Mouse (Mus musculus): Measurements from ENCODE around the gene Nr1h3.
"Not testable (repeated sequence)": the region's sequence is repeated elsewhere in the genome, so short reads cannot be mapped to it uniquely, and the experiment has no call there.

Nr1h3 gene

DNA sequence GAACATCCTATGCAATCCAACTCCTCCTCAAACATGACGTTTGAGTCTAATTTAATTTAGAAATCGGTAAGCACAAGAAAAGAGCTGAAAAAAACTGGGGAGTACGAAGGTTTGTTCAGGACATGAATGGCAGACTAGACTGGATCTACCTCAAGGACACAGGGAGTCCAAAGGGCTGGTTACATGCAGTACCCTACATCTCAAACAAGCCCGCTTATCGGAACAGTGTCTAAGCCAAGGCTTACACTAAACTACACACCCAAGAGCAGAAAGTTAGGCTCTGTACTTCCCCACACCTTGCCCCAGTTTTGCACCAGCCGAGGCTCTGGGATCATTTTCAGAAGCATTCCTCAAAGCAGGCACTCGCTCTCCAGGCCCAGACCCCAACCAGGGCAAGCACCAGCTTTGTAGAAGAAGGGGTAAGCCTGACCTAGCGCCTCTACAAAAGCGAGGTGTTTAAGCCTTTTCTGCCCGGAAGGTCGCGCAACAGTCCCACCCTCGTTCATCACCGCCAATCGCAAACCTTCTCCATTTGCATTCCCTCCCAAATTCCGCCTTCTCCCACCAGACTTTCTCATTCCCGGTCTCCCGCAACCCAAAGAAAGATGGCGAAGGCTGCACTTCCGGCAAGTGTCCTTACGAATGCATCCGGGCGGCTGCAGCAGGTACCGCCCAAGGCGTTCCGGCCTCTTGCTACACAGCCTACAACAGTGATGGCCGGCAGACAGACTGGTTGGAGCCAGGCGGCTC is at the start of gene Nr1h3, which contains the start of gene Acp2:
TSS of gene Nr1h3 (minus strand) at position 613 of the 750 bp plus-strand sequence.
TSS of gene Acp2 (plus strand) at position 664 of the 750 bp plus-strand sequence.
- peak; percentile 76 to 85 for DNase-seq (ENCODE audit: low spot score in 2 of 2)

DNA sequence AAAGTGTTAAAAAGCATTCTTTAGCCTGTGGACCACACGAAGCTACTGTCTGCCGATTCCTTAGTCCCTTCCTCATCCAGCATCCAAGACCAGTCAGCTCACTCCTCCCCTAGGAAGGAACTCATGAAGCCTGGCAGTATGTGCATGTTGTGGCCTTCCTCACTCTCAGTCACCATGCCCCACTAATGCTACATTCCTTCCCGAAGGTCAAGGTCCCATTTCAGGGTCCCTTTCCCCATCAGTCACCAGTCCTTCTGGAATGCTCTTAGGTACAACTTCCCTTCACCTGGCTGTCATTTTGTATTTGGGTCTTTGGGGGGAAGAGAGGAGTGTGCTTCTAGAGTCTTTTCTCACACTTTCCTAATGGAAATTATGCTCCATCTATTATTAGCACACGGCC is 49.4 kb upstream of the Nr1h3 start:
- DNase-seq (ENCODE audit: low spot score in 2 of 2): no peak

DNA sequence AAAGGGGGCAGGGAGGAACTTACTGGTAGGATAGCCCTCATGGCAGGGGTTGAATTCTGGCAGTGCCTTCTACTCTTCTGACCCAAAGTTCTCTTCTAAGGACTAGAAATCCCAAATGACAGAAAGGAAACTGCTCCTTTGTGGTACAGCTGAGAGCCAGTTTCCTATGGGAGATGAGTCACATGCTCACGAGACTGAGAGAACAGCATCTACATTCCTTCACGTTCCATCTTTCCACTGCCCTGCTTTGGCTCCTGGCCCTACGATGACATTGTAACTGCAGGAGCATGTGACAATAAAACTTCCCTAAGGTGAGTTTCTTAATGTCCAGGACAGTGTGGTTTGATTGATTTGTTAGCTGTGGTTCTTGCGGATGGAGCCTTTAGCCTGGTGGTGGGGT is 45.7 kb upstream of the Nr1h3 start:
- DNase-seq (ENCODE audit: low spot score in 2 of 2): no peak

DNA sequence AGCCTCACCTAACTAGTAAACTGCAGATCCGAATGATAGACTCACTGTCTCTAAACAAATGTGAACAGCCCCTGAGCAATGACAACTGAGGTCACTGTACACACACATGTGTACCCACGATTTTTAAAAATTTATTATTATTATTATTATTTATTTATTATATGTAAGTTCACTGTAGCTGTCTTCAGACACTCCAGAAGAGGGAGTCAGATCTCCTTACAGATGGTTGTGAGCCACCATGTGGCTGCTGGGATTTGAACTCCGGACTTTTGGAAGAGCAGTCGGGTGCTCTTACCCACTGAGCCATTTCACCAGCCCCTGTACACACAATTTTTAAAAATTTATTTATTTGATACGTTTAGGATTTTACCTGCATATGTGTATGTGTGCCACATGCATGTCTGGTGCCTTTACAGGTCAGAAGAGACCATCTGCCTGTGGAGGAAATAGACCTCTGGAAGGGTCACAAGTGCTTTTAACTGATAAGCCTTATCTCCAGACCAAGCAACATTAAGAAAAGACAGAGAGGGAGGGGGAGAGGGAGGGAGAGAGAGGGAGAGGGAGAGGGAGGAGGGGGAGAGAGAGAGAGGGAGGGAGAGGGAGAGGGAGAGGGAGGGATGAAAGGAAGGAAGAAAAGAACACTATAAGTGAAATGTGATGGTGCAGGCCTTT is 42.1 kb upstream of the Nr1h3 start:
- DNase-seq (ENCODE audit: low spot score in 2 of 2): no peak

DNA sequence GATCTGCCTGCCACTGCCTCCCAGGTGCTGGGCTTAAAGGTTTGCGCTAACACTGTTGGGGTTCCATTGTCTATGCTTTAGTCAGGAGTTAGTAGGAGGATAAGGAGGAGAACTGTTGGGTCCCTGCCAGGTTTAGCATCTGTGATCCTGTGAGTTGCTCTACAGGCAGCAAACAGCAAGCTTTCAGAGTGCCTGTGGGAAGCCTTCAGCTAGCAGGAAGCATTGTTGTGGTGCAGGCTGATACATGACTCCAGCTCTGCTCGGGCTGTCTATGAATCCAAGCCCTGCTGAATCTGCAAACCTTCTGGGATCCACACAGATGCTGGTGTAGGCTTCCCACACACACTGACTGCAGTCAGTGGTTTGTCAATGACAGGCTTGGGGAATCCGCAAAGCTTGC is 40.8 kb upstream of the Nr1h3 start:
- DNase-seq (ENCODE audit: low spot score in 2 of 2): no peak

DNA sequence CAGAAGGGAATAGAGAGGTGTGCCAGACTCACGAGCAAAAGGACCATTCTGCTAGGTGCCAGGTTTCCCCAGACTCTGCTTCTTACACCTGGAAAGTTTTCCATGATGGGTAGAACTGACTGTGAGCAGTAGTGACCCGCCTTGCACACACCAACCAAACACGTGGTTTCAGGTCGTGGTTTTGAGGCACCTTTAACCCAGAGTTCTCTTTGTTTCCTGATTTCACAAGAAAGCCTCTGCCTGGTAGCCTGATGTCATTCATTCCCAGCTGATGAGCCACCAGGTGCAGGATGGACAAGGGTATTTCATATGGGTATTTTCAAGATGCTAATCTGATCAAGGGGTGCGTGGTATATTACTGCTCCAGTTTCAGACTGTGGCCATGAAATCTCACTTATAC is 39.9 kb upstream of the Nr1h3 start:
- DNase-seq (ENCODE audit: low spot score in 2 of 2): no peak

DNA sequence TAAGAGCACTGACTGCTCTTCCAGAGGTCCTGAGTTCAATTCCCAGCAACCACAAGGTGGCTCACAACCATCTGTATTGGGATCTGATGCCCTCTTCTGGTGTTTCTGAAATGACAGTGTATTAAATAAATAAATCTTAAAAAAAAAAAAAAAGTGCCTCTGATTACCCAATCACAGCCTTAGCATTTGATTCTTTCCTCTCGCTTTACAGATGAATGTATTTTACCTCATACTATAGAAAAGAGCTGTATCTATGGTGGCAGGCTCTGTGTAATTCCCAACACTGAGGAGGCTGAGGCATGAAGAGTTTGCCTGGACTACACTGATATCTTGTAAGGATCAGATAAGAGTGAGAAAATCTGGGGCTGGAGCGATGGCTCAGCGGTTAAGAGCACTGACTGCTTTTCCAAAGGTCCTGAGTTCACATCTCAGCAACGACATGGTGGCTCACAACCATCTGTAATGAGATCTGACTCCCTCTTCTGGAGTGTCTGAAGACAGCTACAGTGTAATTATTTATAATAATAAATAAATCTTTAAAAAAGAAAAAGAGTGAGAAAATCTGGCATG is 35.0 kb upstream of the Nr1h3 start:
- not testable (repeated sequence) for DNase-seq (ENCODE audit: low spot score in 2 of 2)

DNA sequence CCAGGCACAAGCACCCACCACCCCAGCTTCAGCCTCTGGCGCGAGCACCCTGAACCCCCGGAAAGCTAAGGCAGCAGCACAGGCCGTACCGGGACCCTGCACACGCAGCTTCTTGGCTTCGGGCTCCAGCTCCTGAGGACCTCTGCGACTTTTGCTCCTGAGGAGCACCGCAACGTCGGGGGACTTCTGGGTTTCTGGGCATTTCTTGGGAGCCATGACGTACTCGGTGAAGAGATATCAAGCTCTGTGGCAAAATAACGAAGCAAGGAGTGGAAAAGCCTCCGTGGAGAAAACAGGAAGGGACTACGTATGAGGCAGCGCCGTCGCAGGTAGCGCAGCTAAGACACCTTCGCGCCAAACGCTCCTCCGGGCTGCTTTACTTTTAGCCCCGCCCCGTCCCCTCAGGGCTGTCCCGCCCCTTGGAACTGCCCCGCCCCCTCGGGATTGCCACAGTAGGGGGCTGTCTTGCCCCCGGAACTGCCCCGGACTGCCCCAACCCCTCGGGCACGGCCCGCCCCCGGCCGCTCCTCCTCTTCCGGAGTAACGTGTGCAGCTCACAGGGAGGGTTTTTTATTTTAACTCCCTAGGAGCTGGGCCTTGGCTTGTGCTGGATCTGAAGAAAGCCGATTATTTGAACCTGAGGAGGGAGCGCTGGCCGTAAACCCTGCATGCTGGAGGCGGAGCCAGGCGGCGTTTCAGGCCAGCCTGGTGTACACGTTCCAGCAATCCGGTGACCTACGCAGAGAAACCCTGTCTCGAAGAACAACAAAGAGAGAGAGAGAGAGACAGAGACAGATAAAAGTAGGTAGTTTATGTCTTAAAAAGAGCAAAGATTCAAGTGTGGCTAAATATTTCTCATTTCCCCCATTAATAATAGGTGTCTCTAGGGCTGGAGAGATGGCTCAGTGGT is 34.2 kb upstream of the Nr1h3 start, which contains the start of gene Ddb2:
TSS of gene Ddb2 (minus strand) at position 382 of the 910 bp plus-strand sequence.
- peak; percentile 92 to 97 for DNase-seq (ENCODE audit: low spot score in 2 of 2)

DNA sequence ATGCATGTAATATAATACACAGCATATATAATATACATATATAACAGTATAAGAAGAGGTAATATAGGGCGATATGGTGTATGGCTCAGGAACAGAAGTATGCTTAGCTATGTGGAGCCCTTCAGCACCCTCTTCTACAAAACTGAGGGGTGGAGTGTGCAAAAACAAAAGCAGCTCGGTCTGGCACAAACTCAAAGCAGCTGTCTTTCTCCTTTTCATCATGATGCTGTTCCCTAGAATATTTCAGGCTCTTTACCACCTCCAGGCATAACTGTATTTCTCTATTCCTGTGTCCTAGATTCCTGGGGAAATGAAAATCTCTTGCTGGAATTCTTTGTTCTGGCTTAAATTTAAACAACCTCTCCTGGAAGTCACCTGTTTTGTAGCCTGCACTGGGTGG is 27.1 kb upstream of the Nr1h3 start:
- DNase-seq (ENCODE audit: low spot score in 2 of 2): no peak

DNA sequence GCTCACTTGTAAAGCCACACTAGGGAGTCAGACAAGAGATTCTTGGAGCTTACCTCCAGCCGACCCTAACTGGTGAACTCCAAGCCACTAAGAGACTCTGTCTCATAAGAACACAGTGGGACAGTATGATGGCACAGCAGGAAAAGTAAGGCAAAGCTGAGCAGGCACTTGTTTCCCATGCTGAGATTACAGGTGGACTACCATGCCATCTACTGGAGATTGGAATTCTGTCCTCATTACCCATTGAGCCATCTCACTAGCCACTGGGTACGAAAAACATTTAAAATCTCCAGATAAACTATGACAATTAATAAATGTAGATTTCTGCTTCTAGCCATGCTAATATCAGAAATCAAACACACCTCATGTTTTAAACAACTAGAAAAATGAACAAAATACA is 21.0 kb upstream of the Nr1h3 start:
- DNase-seq (ENCODE audit: low spot score in 2 of 2): no peak

DNA sequence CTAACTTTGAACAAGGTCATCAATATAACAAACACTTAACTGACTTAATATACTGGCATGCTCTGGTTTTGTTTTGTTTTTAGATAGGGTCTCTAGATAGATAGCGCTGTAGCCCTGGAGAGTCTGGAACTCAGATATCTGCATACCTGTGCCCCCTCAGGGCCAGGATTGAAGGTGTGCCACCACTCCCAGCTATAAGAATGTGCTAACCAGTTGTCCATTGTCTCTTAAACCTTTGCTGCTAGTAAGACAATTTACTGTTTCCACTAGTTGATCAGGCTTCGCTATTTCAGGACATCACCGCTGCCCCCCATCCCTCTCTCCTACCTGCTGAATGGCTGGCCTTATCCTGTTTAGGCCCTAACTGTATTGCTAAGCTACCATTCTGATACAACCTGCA is 17.9 kb upstream of the Nr1h3 start:
- no peak for DNase-seq (ENCODE audit: low spot score in 2 of 2)

DNA sequence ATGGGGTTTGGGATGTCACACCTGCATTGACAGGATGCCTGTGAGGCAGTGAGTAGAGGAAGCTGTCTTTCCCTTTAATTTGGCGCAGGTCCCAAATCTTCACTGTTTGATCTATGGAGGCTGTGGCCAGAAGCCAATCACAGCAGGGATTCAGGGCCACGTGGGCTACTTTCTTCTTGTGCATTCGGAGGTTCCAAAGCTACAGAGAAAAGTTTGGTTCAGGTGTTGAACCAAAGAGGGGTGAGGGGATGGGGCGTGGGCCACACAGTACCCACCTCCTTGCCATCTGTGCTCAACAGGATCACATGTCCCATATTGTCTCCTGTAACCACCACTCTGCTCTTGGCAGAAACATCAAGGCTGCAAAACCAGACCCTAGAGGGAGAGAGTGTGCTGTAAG is 14.4 kb upstream of the Nr1h3 start:
- DNase-seq (ENCODE audit: low spot score in 2 of 2): peak; percentile 40 to 58

DNA sequence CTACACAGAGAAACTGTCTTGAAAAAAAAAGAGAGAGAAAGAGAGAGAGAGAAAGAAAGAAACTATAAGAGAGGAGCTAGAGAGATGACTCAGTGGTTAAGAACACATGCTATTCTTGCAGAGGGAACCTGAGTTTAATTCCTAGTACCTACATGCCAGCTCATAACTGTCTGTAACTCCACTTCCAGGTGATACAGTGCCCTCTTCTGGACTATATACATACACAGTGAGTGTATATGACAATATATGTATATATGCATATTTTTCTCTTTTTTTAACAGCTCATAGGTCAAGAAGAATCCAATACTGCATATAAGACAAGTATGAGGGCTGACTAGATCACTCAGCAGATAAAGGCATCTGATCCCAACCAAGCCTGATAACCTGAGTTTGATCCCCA is 10.7 kb upstream of the Nr1h3 start:
- no peak for DNase-seq (ENCODE audit: low spot score in 2 of 2)

DNA sequence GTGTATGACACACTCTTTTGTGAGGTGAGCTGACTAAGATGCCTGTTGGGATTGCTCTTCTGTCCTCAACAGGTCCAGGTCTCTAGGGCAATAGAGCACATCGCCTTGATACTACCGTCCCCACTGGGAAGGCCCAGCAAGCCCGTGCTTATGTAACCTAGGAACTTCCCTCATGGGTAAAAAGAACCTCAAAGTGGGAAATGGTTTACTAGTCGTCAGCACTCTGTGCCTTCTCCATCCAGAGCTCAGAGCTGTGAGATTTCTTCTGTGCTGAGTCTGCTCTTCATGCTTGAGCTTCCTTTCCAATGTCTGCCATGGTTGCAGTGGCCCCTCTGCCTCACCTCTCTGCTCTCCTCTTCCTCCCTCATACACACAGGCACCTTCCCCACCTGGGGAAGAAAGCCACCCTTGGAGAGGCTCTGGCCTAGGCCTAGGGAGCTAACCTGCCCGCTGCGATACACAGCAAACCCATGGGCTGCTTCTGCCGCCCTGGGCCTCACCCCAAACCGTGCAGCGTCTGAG is 3.7 kb upstream of the Nr1h3 start:
- no peak for DNase-seq (ENCODE audit: low spot score in 2 of 2)

DNA sequence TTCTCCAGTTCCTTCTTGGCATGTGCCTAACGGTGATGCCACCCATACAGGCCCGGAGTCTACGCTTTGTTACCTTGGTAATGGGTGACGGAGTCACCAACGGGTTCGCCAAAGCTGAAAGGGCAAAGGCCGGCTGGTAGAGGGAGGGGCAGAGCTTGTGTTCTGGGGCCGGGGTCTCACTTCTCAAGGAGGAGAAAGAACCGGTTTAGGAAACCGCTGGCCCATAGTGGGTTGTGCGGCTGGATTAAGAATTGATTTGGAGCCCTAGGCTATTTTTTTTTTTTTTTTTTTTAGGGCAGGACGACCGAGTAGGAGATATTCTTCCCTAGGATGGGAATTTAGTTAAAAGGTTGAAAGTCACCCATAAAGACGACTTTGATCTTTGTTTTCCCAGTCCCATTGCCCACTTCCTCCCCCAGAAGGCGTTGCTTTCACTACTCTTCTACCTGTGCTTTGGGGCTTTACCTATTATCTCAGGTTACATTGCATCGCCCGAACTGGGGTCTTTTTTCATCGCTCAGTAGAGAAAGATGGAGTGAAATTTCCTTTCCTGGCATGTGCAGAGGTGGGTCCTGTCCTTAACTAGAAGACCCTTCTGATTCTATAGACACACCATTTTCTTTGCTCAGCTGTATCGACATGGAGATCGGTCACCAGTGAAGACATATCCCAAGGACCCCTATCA is 480 bp upstream of the Nr1h3 start:
- DNase-seq (ENCODE audit: low spot score in 2 of 2): no peak

DNA sequence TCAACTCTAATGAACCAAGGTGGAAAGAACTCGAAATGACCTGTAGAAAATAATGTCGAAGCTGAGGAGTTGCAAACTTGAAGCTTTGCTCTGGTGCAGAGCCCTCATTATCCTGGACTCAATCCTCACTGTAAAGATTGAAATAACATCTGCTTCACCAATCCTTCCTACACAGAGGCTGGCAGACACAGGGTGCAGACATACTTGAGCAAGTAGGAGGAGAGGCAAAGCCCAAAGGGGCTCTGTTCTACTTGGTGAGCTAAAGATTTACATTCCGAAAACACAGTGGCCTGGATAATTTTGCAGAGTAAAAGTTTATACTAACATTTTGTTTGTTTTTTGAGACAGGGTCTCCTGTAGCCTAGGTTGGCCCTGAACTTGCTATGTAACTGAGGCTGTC is 3.7 kb downstream of the Nr1h3 start:
- no peak for DNase-seq (ENCODE audit: low spot score in 2 of 2)

DNA sequence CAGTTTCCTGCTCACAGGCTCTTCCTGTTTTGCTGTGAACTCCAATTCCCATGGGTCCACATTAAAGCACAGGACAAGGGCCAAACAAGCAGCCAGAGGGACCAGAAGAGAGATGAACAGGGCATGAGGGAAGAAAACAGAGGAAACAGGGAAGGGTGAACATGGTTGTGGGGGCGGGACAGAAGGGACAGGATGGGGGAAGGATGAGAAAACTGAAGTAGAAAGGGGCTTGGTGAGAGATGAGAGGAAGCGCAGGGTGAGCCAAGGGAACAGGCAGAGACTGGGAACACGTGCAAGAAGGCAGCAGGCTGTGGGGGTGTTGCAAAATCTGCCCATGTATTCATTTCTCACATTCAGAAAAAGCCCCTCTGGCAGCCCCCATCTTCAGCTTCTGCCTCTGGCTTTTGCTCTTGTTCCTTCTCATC is 6.0 kb downstream of the Nr1h3 start:
- no peak for DNase-seq (ENCODE audit: low spot score in 2 of 2)

DNA sequence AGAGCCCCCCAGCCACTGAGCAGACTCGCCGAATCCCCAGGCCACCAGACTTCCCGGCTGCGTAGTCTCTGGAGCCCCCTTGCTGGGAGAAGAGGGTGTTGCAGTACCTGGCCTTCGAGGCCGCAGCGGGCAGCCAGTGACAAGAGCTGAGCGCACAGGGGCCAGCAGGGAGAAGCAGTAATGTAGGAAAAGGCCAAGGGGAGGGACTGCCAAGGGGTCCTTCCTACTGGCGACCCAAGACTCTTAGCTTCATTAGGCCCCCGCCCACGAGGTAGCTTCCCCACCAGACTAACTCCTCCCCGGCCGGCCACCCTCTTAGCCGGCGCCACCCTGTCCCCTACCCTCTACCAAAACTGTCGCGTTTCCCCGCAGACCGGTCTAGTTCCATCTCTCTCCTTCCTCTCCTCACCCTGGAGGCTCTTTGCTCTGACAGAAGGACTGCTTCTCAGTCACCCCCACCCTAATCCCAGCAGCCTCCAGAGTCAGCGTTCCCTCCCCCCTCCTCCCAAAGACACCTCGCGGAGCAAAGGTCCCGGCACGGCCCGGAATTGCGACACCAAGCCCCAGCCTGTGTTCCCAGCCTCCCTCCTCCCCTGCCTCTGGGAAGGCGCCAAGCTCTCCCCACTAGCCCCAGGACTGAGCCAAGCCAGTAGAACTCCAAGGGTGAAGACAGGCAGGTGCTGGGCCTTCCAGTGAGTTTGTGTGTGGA is 7.9 kb downstream of the Nr1h3 start:
- peak; percentile 29 to 63 for DNase-seq (ENCODE audit: low spot score in 2 of 2)

DNA sequence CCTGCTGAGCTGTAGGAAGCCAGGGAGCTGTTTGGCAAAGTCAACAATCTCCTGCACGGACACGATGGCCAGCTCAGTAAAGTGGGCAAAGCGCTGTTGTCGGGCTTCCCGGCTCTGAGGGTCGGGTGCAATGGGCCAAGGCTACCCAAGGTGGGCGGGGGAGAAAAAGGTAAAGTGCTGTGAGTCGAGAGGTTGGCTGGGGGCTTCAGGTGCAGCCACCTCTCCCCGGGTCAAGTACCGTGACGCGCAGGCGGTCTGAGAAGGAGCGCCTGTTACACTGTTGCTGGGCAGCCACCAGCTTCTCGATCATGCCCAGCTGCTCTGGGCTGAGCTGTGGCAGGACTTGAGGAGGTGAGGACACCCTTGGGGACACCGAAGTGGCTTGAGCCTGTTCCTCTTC is 12.1 kb downstream of the Nr1h3 start:
- DNase-seq (ENCODE audit: low spot score in 2 of 2): no peak

DNA sequence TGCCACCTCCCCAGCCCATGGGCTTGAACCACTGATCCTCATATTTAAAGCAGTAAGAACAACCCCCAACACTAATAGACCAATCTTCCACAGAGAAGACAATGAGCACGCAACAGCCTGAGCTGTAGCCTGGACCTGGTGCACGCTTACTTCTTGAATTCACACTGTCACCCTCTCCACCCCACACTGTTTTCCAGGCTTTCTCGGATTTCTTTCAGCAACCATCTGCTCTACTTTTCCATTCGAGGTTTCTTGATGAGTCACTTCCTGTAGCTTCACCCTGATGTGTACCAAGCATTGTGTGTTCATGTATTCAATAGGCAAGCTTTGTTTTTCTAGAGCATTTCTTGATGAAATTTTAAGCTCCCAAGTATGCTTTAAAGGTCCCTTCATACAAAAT is 15.2 kb downstream of the Nr1h3 start:
- DNase-seq (ENCODE audit: low spot score in 2 of 2): no peak

Measured in thymus, postnatal 10 days (tissue).